Mouse (Mus musculus): ENCODE results near the gene Igsf11.

DNA sequence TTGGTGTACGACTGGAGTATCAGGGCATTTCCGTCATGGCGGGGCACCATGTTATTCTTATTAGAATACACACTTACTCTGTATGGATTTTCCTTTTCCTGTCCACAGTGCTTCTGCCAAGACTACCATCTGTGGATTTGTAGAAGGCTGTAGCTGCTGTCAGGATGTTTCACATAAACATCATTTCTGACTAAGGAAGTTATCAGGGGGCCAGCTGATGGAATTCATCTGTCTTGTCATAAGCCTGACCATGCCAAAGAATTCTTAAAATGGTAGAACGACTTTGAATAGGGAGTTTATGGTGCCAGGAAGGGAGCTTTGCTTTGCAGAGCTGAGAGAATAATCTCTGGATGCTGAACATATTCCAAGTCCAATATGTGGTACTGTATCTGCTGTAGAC, 19.2 kb upstream of the Igsf11 start:
- TF ChIP-seq EP300 (IDR thresholded peaks at IDR 0.05; ENCODE audit: low read depth) (no peak), CTCF (IDR thresholded peaks at IDR 0.05; ENCODE audit: low read depth) (no peak)
